Comparison of ENCODE assay signal across 11 mouse cellular contexts in genomic region chr4:102104534-102105014, GRCm38 (mm10). TPM values are rescaled to one million over a fixed set of nuclear protein-coding genes. Genes with fewer than 3 reads are reported as not detected.
DNase-seq lines count a peak whose midpoint lies in the region; ATAC-seq lines count a peak whose summit lies in the region.
"Had no signal": no experiment of that assay in that cellular context is flagged by ENCODE, and none has a peak within 500 bp of the region (broad histone marks: within the 10 kb centered on the region; RNA-seq: fewer than 3 reads in every experiment).

No protein-coding gene starts in this region.

- DNase-seq in adrenal gland, adult (ENCODE audit: inconsistent age in 2 of 2, low spot score in 1 of 2): peak; percentile 23 to 68
- DNase-seq in adrenal gland, adult 18-20 months (ENCODE audit: low spot score in 2 of 2): no peak
- DNase-seq in lung, postnatal 10 days: peak; percentile 13
- DNase-seq in lung, postnatal 14 days: no peak
- peak; percentile 65 to 84 for DNase-seq in cerebellum, postnatal 14 days
- no peak for DNase-seq in limb, embryonic 10.5 days (ENCODE audit: low spot score)
- no peak for DNase-seq in layer of hippocampus, adult 11-12 months (ENCODE audit: low spot score)
- DNase-seq: lung, embryonic 14.5 days had no signal

- H3K27me3 ChIP-seq in limb, embryonic 10.5 days (ENCODE audit: low read depth, poor library complexity, severe bottlenecking): no peaks in the 10 kb centered on the region
- H3K27me3 ChIP-seq: heart, embryonic 15.5 days had no signal

- H3K36me3 ChIP-seq in limb, embryonic 10.5 days: no peaks in the 10 kb centered on the region
- H3K36me3 ChIP-seq: heart, embryonic 15.5 days had no signal

- 0 out of 2 replicates have a peak, but pooled peaks have one; percentile 31 for ATAC-seq in megakaryocyte progenitor cell, adult 5-6 weeks (replicated peaks; ENCODE audit: poor library complexity)
- ATAC-seq: intestine, postnatal 0 days had no signal

- no peak overlapping the region for H3K4me3 ChIP-seq in limb, embryonic 10.5 days
- H3K4me3 ChIP-seq: heart, embryonic 15.5 days had no signal

- no peaks in the 10 kb centered on the region for H3K9me3 ChIP-seq in limb, embryonic 10.5 days (replicated peaks)
- H3K9me3 ChIP-seq: heart, embryonic 15.5 days had no signal

- no peak overlapping the region for H3K27ac ChIP-seq in limb, embryonic 10.5 days
- H3K27ac ChIP-seq: heart, embryonic 15.5 days had no signal

- 88% methylated on average over 2 of the region's 2 CpGs for WGBS in limb, embryonic 10.5 days

- H3K4me1 ChIP-seq in limb, embryonic 10.5 days: no peaks in the 10 kb centered on the region
- H3K4me1 ChIP-seq: heart, embryonic 15.5 days had no signal

RNA-seq across cellular contexts. Expression of gene Pde4b, which starts 17.2 kb away (rescaled TPM):
- total RNA-seq in adrenal gland, adult 18-20 months (2021): 1 to 10 TPM; 3.8 to 5.4 TPM
- total RNA-seq in megakaryocyte progenitor cell, adult 5-6 weeks (2015): 16.1 and 22.6 TPM in 2 replicates
- total RNA-seq in megakaryocyte progenitor cell, adult 5-6 weeks (2017): 14.4 and 19.2 TPM in 2 replicates
- 4.5 and 6.2 TPM in 2 replicates for polyA plus RNA-seq in limb, embryonic 10.5 days (2016; fragmentation: Nextera tagmentation; extraction: Ambion mirVana)

Comparison
In these comparisons a context has a peak if more than half of its experiments do, and no peak if none do; other contexts are left out.
1. DNase-seq: peak in adrenal gland, adult (2 of 2), lung, postnatal 10 days (single experiment) and cerebellum, postnatal 14 days (2 of 2); none in adrenal gland, adult 18-20 months (0 of 2), lung, postnatal 14 days (single experiment), limb, embryonic 10.5 days (single experiment) and layer of hippocampus, adult 11-12 months (single experiment).